Mouse (Mus musculus) left cerebral cortex, adult 8-10 months (tissue): Measurements from ENCODE around the gene Ccdc27. TPM values are rescaled to one million over a fixed set of nuclear protein-coding genes. Genes with fewer than 3 reads are reported as not detected.

Source experiments
- DNase-seq, 2 experiments: peaks; one replicate each; pipeline ENCODE4 v3.0.0; 2022; ENCODE audit warnings: low spot score in 2 of 2
- total RNA-seq, 4 experiments: library from RNA; stranded (reverse); gene quantifications; 2 replicates each; pipeline ENCODE4 v1.2.4; 2022

Gene Ccdc27
- total RNA-seq, 4 experiments from 2014 or later, result 0.17 TPM; not detected in 3

DNA sequence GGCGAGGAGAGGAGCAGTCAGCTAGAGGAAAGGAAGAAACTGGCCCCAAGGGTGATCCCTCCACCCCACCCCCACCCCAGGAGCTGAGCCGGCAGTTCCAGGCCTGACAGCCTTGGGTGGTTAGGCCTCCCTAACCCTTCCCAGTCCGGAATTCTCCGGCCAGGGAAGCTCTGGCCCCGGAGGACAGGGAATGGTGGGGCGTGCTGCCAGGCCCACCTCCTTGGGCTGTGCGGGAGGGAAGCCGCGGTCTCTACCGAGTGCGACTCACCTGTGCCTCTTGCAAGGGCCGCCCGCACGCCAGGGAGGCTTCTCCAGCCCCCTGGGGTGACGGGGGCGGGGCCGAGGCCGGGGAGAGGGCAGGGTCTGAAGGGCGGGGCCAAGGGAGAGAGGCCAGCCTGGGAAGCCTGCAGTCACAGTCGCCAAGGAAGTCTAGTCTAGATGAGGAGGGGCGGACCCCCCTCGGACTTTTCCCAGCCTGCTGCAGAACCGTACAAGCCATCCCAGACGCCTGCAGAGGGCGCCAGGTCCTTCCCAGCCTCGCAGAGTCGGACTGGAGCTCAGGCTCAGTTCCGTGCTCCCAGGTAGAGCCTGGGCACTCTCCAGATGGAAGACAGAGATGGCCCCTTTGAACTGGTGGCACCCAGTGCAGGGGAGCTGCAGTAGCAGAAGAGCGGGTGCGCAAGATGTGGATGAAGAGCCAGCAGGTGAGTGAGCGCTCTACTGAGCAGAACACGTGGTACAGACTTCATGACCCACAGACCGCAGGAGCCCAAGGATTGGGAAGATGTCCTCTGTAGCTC lies 16.6 kb downstream of the Ccdc27 start, which contains the start of gene Smim1:
TSS of gene Smim1 (minus strand) at position 590 of the 800 bp plus-strand sequence.
- DNase-seq, result peak in 1 of 2 experiments; percentile 65

GRCm38 (mm10) chr4:154024729-154025521 lies 17.6 kb downstream of the Ccdc27 start:
- DNase-seq, result peak in 1 of 2 experiments; percentile 49

- DNase-seq, result peak in 1 of 2 experiments; percentile 71
Measured at GRCm38 (mm10) chr4:154023754-154024601, 18.5 kb downstream of the Ccdc27 start.

DNA sequence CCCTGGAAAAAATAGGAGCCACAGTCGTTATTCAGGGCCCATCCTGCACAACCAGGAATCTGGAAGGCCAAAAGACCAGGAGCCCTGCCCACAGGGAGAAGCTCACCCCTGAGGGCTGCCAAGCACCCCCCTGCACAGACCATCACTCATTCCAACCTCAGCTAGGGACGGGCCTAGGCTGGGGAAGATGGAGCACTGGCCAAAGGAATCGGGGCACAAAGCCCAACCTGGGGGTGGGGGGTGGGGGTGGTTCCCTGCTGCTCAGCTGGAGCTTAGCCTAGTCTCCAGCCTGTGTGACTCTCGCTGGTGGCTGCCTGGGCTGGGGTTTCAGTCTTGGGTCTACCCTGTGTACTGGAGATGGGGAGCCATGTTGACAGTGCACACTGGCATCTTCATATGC lies 19.6 kb downstream of the Ccdc27 start:
- DNase-seq, result no peak

- DNase-seq, result no peak
Measured at GRCm38 (mm10) chr4:154022407-154022806, 20.1 kb downstream of the Ccdc27 start.

DNA sequence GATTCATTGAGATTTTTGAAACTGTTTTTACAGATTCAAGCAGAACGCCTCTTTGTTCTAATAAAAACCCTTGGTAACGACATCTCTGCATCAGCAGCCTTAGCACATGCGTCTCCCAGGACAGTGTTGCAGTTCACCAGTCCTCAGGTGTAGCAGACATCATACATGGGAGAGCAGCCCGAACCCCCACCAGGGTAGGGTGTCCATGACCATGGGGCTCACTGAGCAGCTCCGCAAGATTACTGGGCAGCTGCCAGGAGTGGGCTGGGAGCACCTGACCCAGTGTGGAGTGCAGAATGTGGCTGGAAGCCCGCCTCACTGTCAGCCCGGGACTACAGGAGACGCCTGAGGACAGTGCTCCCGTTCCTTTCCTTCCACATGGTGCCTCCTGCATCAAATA lies 21.0 kb downstream of the Ccdc27 start:
- no peak for DNase-seq

GRCm38 (mm10) chr4:154019571-154019970 lies 22.9 kb downstream of the Ccdc27 start:
- peak in 1 of 2 experiments; percentile 48 for DNase-seq

DNA sequence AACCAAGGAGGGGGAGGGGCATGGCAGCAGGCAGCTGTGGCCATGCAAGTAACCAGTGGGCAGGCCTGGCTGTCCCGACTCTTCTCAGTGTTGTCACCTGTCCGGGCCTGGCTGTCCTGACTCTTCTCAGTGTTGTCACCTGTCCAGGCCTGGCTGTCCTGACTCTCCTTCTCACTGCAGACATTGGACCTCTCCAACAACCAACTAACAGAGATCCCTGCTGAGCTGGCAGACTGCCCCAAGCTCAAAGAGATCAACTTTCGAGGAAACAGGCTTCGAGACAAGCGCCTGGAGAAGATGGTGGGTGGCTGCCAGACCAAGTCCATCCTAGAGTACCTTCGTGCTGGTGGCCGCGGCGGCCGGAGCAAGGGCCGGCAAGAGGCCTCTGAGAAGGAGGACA lies 27.0 kb downstream of the Ccdc27 start:
- DNase-seq, result no peak

DNA sequence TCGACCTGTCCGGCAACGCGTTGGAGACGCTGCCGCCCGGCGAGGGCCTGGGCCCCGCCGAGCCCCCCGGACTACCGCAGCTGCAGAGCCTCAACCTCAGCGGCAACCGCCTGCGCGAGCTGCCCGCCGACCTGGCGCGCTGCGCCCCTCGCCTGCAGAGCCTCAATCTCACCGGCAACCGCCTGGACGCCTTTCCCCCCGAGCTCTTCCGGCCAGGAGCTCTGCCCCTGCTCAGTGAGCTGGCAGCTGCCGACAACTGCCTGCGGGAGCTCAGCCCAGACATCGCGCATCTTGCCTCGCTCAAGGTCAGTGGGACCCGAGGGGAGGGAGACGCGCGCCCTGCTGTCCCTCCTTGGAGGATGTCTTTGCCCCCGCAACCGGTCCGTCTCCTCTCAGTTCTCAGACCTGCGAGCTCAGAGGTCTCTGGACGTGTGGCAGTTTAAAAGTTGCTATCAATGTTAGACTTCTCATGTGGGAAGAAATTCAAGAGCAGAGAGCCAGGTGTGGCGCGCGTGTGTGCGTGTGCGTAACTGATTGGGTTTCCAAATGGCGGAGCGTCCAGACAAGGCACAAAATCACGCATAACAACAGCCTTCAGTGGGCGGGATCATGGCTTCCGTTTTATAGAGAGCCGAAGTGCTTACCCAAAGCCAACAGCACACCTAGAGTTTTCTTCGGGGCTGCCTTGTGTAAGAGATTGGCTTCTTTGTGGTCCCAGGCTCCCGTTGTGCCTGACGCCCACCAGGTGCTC lies 30.2 kb downstream of the Ccdc27 start:
- no peak for DNase-seq

GRCm38 (mm10) chr4:154011646-154012089 lies 30.8 kb downstream of the Ccdc27 start, which contains the start of gene Lrrc47:
TSS of gene Lrrc47 (plus strand) at chr4:154011731.
- DNase-seq, result peak; percentile 72 to 81

DNA sequence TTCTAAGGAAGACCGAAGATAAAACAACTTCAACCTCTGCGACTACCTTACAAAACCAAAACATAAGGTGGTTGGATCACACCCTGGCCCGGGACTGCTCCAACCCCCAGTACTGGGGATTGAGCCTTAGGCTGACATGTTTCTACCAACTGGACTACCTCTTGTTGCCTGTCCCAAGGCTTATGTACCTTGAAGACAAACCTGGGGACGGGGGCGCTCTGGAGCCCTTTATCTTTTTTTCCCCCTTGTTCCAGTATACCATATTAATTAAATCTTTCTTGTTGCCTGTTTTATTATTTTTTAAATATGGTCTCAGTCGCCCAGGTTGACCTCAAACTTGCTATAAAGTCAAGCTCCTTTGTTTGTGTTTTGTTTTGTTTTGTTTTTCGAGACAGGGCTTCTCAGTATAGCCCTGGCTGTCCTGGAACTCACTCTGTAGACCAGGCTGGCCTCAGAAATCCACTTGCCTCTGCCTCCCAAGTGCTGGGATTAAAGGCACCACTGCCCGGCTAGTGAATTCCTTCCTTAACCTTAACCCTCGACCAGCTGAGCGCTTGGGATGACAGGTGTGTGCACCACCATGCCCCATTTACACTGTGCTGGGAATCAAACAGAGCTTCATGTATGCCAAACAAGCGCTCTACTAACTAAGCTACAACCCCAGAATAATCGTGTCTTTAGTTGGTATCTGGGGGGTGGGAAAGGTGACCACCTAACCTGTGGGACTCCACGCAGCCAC lies 31.4 kb downstream of the Ccdc27 start:
- DNase-seq, result no peak

DNA sequence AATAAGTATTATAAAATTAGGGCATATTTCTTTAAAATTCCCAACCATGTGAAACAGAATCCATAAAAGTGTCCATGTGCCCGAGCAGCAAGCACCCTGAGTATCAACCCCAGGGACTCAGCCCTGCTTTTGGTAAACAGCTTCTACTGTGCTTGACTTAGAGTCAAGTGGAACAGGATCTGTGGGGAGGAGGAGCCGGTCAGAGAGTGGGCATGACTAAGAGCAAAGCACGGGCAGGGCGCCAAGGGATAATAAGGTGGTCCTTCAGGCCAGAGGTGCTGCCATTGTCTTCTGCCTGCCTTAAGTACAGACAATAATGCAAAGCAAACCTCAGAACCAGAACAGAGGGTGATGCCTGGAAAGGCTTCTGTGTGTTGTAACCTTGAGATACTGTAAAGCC lies 34.7 kb downstream of the Ccdc27 start:
- DNase-seq, result no peak

- no peak for DNase-seq
Measured at GRCm38 (mm10) chr4:154006264-154006663, 36.2 kb downstream of the Ccdc27 start.

GRCm38 (mm10) chr4:154005488-154005887 lies 37.0 kb downstream of the Ccdc27 start:
- peak in 1 of 2 experiments; percentile 42 for DNase-seq

- DNase-seq, result no peak
Measured at GRCm38 (mm10) chr4:153993505-153993904, 49.0 kb downstream of the Ccdc27 start.

DNA sequence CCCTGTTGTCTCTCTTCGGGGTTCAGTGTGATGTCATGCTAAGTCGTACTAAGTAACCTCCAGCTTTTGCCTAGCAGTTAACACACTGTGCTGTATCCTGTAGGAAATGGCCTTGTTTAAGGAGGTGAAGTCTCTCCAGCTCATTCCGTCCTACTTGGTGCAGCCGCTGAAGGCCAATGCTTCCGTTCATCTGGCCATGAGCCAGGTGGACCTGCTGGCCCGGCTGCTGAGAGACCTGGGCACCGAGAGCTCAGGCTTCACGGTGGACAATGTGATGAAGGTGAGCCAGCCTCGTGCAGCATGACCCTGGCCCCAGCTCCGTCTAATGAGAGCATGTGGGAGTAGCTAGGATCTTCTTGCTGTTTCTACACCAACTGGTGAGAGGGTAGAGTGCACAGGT lies 49.8 kb downstream of the Ccdc27 start:
- no peak for DNase-seq

GRCm38 (mm10) chr4:153980470-153980869 lies 62.0 kb downstream of the Ccdc27 start:
- no peak for DNase-seq

- DNase-seq, result no peak
Measured at GRCm38 (mm10) chr4:153979243-153979642, 63.2 kb downstream of the Ccdc27 start.
